Mouse (Mus musculus): ENCODE results near the gene Gcc1. TPM values are rescaled to one million over a fixed set of nuclear protein-coding genes. Genes with fewer than 3 reads are reported as not detected.

The Gcc1 gene
- polyA plus RNA-seq, 1 experiment from 2014 or later: 11.3 TPM

DNA sequence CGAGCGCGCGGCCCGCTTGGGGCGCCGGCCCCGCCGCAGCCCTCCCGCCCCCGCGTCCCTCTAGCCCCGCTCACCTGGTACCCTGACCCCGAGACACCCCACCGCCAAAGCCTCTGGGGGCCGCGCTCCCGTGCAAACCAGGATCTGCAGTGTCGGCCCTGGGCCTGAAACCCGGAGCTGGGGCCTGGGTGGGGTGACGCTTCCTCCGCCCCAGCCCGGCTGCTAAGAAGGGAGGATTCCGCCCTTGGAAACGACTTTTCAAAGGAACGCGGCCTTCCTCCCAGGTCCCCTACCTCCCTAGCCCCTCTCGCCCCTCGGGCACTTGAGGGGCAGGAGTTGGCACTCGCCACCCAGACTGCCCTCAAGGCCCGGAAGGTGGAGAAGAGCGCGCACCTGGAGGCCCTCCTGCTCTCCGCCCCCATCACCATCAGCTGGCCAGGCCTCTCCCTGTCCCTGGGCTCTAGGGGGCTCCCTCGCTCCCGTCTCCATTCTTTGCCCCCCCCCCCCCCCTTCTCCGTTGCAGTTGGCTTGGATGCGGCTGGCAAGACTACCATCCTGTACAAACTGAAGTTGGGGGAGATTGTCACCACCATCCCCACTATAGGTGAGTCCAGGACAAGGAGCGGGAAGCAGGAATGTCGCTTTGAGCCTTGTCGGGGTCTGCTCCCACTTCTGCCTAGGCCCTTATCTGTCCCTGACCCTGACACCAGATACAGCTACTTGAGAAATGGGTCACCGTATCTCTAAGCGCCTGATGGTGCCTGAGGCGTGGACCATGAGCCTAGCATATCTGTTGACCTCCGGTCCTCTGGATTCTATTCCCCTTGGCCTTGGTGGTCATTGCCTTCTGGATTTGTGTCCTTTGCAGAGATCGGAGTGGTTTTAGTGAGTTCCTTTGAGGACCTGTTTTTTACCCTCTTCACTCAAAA, 4.2 kb downstream of the Gcc1 start:
- WGBS: 6% methylated on average over 41 of the region's 46 CpGs
- Histone ChIP-seq H3K4me2 (ENCODE audit: low read depth, low read length) (peak overlapping the region; percentile 72), H3K9me3 (ENCODE audit: control insufficient read depth, low read length) (no peaks in the 10 kb centered on the region)

GRCm38 (mm10) chr6:28423313-28423712, 4.9 kb downstream of the Gcc1 start, which contains the start of gene Arf5:
Gene Arf5 (plus strand): TSS chr6:28423560.
- peak; percentile 81 for ATAC-seq (ENCODE audit: low read depth)
- peaks cover 30% of the 10 kb centered on the region for H3K4me1 ChIP-seq (replicated peaks; ENCODE audit: control insufficient read depth, insufficient read depth, low read length)
- peak within 1 kb of the TSS; percentile 83 for H3K27ac ChIP-seq (ENCODE audit: low read length)
- H3K27me3 ChIP-seq (ENCODE audit: control insufficient read depth, insufficient read depth, low read depth, low read length): no peaks in the 10 kb centered on the region
- peak within 1 kb of the TSS; percentile 72 for H3K4me2 ChIP-seq (ENCODE audit: low read depth, low read length)
- H3K9me3 ChIP-seq (ENCODE audit: control insufficient read depth, low read length): no peaks in the 10 kb centered on the region
- H3K9ac ChIP-seq (ENCODE audit: low read length): peak within 1 kb of the TSS; percentile 97
- WGBS: 0% methylated on average over 26 of the region's 42 CpGs
- peaks cover 11% of the 10 kb centered on the region for H3K36me3 ChIP-seq (ENCODE audit: control insufficient read depth, insufficient read depth, low read length)
- peak within 1 kb of the TSS; percentile 89 for H3K4me3 ChIP-seq (ENCODE audit: low read length)

More for the DNA sequence above, 4.2 kb downstream of the Gcc1 start:
- Histone ChIP-seq H3K36me3 (ENCODE audit: control insufficient read depth, insufficient read depth, low read length) (peaks cover 5% of the 10 kb centered on the region; the same call in 1 of the 2 replicates), H3K27me3 (ENCODE audit: control insufficient read depth, insufficient read depth, low read depth, low read length) (no peaks in the 10 kb centered on the region), H3K4me3 (ENCODE audit: low read length) (peak overlapping the region; percentile 89), H3K27ac (ENCODE audit: low read length) (peak overlapping the region; percentile 83), H3K4me1 (replicated peaks; ENCODE audit: control insufficient read depth, insufficient read depth, low read length) (peaks cover 30% of the 10 kb centered on the region), H3K9ac (ENCODE audit: low read length) (peak overlapping the region; percentile 97)
- peak; percentile 44 for ATAC-seq (ENCODE audit: low read depth)

DNA sequence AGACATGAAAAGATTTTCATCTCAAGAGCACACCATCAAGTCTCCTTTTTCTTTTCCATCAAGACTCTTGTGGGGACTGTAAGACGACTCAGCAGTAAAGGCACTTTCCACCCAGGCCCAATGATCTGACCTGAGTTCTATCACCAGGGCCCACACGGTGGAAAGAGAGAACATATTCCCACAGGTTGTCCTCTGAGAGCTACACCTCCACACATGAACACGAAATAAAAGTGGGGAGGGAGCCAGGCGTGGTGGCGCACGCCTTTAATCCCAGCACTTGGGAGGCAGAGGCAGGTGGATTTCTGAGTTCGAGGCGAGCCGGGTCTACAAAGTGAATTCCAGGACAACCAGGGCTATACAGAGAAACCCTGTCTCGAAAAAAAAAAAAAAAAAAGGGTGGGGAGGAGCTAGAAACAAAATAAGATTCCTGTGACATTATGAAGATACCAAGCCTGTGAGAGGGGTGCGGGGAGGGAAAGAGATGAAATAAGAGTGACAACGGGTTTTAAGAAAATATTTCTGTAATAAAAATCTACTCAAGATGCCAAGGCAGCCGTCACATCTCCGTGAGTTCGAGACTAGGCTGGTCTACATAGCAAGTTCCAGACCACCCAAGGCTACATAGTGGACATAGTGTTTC, 5.4 kb downstream of the Gcc1 start:
- H3K27me3 ChIP-seq (ENCODE audit: control insufficient read depth, insufficient read depth, low read depth, low read length): no peaks in the 10 kb centered on the region
- H3K4me2 ChIP-seq (ENCODE audit: low read depth, low read length): peak overlapping the region; percentile 42
- H3K4me1 ChIP-seq (replicated peaks; ENCODE audit: control insufficient read depth, insufficient read depth, low read length): peaks cover 30% of the 10 kb centered on the region
- peak overlapping the region; percentile 33; the same call in 1 of the 2 replicates for H3K27ac ChIP-seq (ENCODE audit: low read length)
- ATAC-seq (ENCODE audit: low read depth): no peak
- 65% methylated on average over 15 of the region's 15 CpGs for WGBS
- no peaks in the 10 kb centered on the region for H3K9me3 ChIP-seq (ENCODE audit: control insufficient read depth, low read length)
- H3K4me3 ChIP-seq (ENCODE audit: low read length): peak overlapping the region; percentile 89
- peaks cover 16% of the 10 kb centered on the region for H3K36me3 ChIP-seq (ENCODE audit: control insufficient read depth, insufficient read depth, low read length)
- H3K9ac ChIP-seq (ENCODE audit: low read length): peak overlapping the region; percentile 1; the same call in 1 of the 2 replicates

GRCm38 (mm10) chr6:28421469-28422000, 6.7 kb downstream of the Gcc1 start:
- H3K4me1 ChIP-seq (replicated peaks; ENCODE audit: control insufficient read depth, insufficient read depth, low read length): peaks cover 30% of the 10 kb centered on the region
- peak overlapping the region; percentile 72 for H3K27ac ChIP-seq (ENCODE audit: low read length)
- peak overlapping the region; percentile 86 for H3K9ac ChIP-seq (ENCODE audit: low read length)
- H3K4me3 ChIP-seq (ENCODE audit: low read length): peak overlapping the region; percentile 86
- H3K36me3 ChIP-seq (ENCODE audit: control insufficient read depth, insufficient read depth, low read length): peaks cover 16% of the 10 kb centered on the region
- H3K4me2 ChIP-seq (ENCODE audit: low read depth, low read length): peak overlapping the region; percentile 93
- WGBS: under 1% methylated on average over 27 of the region's 27 CpGs
- ATAC-seq (ENCODE audit: low read depth): peak; percentile 84
- no peaks in the 10 kb centered on the region for H3K27me3 ChIP-seq (ENCODE audit: control insufficient read depth, insufficient read depth, low read depth, low read length)
- no peaks in the 10 kb centered on the region for H3K9me3 ChIP-seq (ENCODE audit: control insufficient read depth, low read length)

GRCm38 (mm10) chr6:28420865-28421264, 7.3 kb downstream of the Gcc1 start:
- Histone ChIP-seq H3K9ac (ENCODE audit: low read length) (peak overlapping the region; percentile 86), H3K4me2 (ENCODE audit: low read depth, low read length) (peak overlapping the region; percentile 93), H3K4me3 (ENCODE audit: low read length) (peak overlapping the region; percentile 86), H3K36me3 (ENCODE audit: control insufficient read depth, insufficient read depth, low read length) (peaks cover 14% of the 10 kb centered on the region), H3K4me1 (replicated peaks; ENCODE audit: control insufficient read depth, insufficient read depth, low read length) (peaks cover 30% of the 10 kb centered on the region), H3K27me3 (ENCODE audit: control insufficient read depth, insufficient read depth, low read depth, low read length) (no peaks in the 10 kb centered on the region), H3K27ac (ENCODE audit: low read length) (no peak overlapping the region; the same call in 1 of the 2 replicates), H3K9me3 (ENCODE audit: control insufficient read depth, low read length) (no peaks in the 10 kb centered on the region)
- WGBS: 14% methylated on average over 13 of the region's 13 CpGs
- ATAC-seq (ENCODE audit: low read depth): no peak

GRCm38 (mm10) chr6:28420361-28420760, 7.8 kb downstream of the Gcc1 start:
- ATAC-seq (ENCODE audit: low read depth): no peak
- Histone ChIP-seq H3K4me3 (ENCODE audit: low read length) (peak overlapping the region; percentile 86), H3K27ac (ENCODE audit: low read length) (no peak overlapping the region), H3K27me3 (ENCODE audit: control insufficient read depth, insufficient read depth, low read depth, low read length) (no peaks in the 10 kb centered on the region), H3K9ac (ENCODE audit: low read length) (peak overlapping the region; percentile 86), H3K4me1 (replicated peaks; ENCODE audit: control insufficient read depth, insufficient read depth, low read length) (peaks cover 30% of the 10 kb centered on the region), H3K9me3 (ENCODE audit: control insufficient read depth, low read length) (no peaks in the 10 kb centered on the region), H3K4me2 (ENCODE audit: low read depth, low read length) (peak overlapping the region; percentile 93), H3K36me3 (ENCODE audit: control insufficient read depth, insufficient read depth, low read length) (peaks cover 16% of the 10 kb centered on the region)
- WGBS: 69% methylated on average over 17 of the region's 17 CpGs

DNA sequence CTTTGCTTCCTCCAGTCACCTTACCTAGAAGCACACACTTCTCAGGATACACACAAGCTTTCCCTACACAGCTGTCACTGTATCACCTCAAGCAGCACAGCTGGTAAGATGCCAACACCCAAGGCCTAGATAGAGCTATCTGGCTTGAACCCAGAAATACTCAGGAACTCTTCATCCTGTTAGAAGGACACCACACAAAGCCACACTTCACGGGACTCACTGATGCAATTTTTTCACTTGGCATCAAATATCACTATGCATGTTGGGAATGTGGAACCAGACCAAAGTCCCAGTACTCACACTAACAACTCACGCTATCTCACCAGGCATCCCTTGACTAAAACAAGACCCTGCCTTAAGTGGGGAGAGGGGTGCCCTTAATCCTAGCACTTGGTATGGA, 8.5 kb downstream of the Gcc1 start:
- no peaks in the 10 kb centered on the region for H3K9me3 ChIP-seq (ENCODE audit: control insufficient read depth, low read length)
- H3K36me3 ChIP-seq (ENCODE audit: control insufficient read depth, insufficient read depth, low read length): peaks cover 19% of the 10 kb centered on the region
- no peak overlapping the region for H3K4me3 ChIP-seq (ENCODE audit: low read length)
- H3K4me2 ChIP-seq (ENCODE audit: low read depth, low read length): peak overlapping the region; percentile 93
- WGBS: 53% methylated on average over 2 of the region's 2 CpGs
- H3K9ac ChIP-seq (ENCODE audit: low read length): no peak overlapping the region
- no peak overlapping the region for H3K27ac ChIP-seq (ENCODE audit: low read length)
- H3K27me3 ChIP-seq (ENCODE audit: control insufficient read depth, insufficient read depth, low read depth, low read length): no peaks in the 10 kb centered on the region
- ATAC-seq (ENCODE audit: low read depth): no peak
- peaks cover 24% of the 10 kb centered on the region for H3K4me1 ChIP-seq (replicated peaks; ENCODE audit: control insufficient read depth, insufficient read depth, low read length)

- WGBS: 81% methylated on average over 14 of the region's 14 CpGs
- Histone ChIP-seq H3K27ac (ENCODE audit: low read length) (no peak overlapping the region), H3K4me2 (ENCODE audit: low read depth, low read length) (no peak overlapping the region), H3K9ac (ENCODE audit: low read length) (no peak overlapping the region), H3K27me3 (ENCODE audit: control insufficient read depth, insufficient read depth, low read depth, low read length) (no peaks in the 10 kb centered on the region), H3K4me3 (ENCODE audit: low read length) (no peak overlapping the region), H3K36me3 (ENCODE audit: control insufficient read depth, insufficient read depth, low read length) (peaks cover 19% of the 10 kb centered on the region), H3K4me1 (replicated peaks; ENCODE audit: control insufficient read depth, insufficient read depth, low read length) (peaks cover 20% of the 10 kb centered on the region), H3K9me3 (ENCODE audit: control insufficient read depth, low read length) (no peaks in the 10 kb centered on the region)
- ATAC-seq (ENCODE audit: low read depth): no peak
Measured at GRCm38 (mm10) chr6:28418449-28418848, 9.7 kb downstream of the Gcc1 start.

DNA sequence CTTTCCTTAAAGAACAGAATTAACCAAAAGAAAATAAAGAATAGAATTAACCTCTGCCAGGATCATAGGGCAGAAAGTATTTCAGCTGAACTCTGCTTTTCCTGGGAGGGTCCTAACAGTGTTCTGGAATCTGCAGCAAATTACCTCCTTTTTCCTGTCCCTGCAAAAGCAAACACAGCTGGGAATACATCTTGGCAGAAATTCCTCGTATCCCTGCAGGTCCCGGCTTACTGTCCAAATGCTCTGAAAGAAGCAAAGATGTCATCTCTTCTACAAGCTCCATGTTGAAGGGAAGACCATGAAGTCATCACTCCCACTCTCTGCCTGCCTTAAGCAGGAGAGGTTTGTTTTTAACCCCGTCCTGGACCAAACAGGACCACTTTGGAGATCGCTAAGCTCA, 11.2 kb downstream of the Gcc1 start:
- H3K4me1 ChIP-seq (replicated peaks; ENCODE audit: control insufficient read depth, insufficient read depth, low read length): peaks cover 17% of the 10 kb centered on the region
- no peaks in the 10 kb centered on the region for H3K9me3 ChIP-seq (ENCODE audit: control insufficient read depth, low read length)
- H3K4me3 ChIP-seq (ENCODE audit: low read length): no peak overlapping the region
- no peak overlapping the region for H3K27ac ChIP-seq (ENCODE audit: low read length)
- no peaks in the 10 kb centered on the region for H3K27me3 ChIP-seq (ENCODE audit: control insufficient read depth, insufficient read depth, low read depth, low read length)
- no peak for ATAC-seq (ENCODE audit: low read depth)
- 69% methylated on average over 4 of the region's 4 CpGs for WGBS
- no peak overlapping the region for H3K4me2 ChIP-seq (ENCODE audit: low read depth, low read length)
- H3K36me3 ChIP-seq (ENCODE audit: control insufficient read depth, insufficient read depth, low read length): peaks cover 19% of the 10 kb centered on the region
- H3K9ac ChIP-seq (ENCODE audit: low read length): no peak overlapping the region

Measured in lung, embryonic 16.5 days (tissue).